Mouse (Mus musculus): ENCODE measurements around the gene Dirc2. TPM values are rescaled to one million over a fixed set of nuclear protein-coding genes. Genes with fewer than 3 reads are reported as not detected.

Gene Dirc2
- polyA plus RNA-seq, 1 experiment from 2014 or later = 18.1 TPM

DNA sequence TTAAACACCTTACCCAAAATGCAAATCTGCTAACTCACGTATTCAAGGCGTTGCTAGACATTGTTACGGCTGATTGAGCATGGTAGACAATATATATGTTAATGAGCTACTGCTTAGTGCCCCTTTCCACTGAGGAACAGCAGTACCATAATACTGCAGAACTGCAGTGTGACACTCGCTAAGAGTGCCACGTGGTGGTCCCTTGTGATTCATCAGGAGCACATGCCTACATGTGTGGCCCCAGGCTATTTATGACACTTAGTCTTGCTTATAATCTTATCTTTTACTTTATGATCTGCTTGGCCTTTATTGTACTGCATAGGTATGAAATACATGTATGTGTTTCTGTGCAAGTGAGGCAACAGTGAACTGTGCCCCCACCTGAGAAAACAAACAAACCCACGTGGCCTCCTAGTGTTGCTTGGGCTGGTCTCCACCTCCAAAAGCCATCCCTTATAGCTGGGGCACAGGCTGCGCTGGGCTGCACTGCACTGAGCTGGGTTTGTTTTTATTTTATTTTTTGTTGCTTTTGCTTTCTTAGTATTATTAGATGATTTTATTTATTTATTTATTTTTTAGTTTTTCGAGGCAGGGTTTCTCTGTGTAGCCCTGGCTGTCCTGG, 18.5 kb upstream of the Dirc2 start:
- ATAC-seq (ENCODE audit: insufficient number of reproducible peaks, low FRiP score, low TSS enrichment, low read depth) = no peak
- Histone ChIP-seq H3K9ac (no peak overlapping the region), H3K4me1 (no peaks in the 10 kb centered on the region), H3K4me3 (replicated peaks) (no peak overlapping the region), H3K27ac (replicated peaks) (no peak overlapping the region), H3K9me3 (replicated peaks) (no peaks in the 10 kb centered on the region), H3K27me3 (no peaks in the 10 kb centered on the region), H3K36me3 (peaks cover 7% of the 10 kb centered on the region; the same call in 1 of the 2 replicates), H3K4me2 (replicated peaks) (no peak overlapping the region)
- 85% methylated on average over 8 of the region's 8 CpGs for WGBS

DNA sequence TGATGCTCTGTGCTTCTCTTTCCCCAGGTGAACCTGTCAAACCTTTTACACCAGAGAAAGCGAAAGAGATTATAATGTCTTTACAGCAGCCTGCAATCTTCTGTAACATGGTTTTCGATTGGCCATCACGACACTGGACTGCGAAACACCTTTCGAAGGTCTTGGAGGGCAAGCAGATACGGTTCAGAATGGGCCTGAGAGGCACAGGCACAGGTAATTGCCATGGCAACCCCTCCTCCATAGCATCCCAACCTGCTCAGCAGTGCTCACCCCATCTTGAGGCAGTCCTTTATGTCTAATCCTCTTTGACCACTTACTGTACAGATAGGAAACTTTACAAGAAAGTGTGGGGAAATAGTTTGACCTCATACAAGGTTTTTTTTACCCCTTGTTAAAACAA, 18.0 kb upstream of the Dirc2 start:
- Histone ChIP-seq H3K4me2 (replicated peaks) (no peak overlapping the region), H3K36me3 (peaks cover 7% of the 10 kb centered on the region; the same call in 1 of the 2 replicates), H3K9me3 (replicated peaks) (no peaks in the 10 kb centered on the region), H3K9ac (no peak overlapping the region), H3K27ac (replicated peaks) (no peak overlapping the region), H3K27me3 (no peaks in the 10 kb centered on the region), H3K4me1 (no peaks in the 10 kb centered on the region), H3K4me3 (replicated peaks) (no peak overlapping the region)
- no peak for ATAC-seq (ENCODE audit: insufficient number of reproducible peaks, low FRiP score, low TSS enrichment, low read depth)
- 89% methylated on average over 6 of the region's 6 CpGs for WGBS

DNA sequence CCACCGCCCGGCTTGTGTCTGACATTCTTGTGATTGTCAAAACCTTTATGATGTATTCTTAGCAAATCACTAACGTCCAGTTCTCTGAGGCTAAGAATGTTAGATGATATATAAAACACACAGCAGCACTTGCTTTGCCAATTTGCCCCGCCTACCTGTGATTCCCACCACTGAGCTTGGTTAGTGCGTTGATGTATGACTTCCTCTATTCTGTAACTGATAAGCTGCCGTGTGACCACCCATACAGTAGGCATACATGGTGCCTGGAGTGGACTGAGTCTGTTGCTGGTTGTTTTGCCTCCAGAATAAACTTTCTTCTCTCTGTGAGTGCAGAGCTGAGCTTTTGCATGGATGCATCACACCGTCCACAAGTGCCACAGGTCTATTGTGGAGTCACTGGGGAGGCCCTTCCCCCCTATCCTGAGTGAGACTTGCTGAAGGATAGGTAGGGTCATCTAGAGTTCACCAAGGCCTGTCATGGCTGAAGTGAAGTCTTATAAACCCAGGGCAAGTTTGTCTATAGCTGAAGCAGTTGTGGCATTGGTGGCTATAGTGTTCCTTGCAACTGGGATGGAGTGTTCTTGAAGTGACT, 15.1 kb upstream of the Dirc2 start:
- no peak overlapping the region for H3K27ac ChIP-seq (replicated peaks)
- no peaks in the 10 kb centered on the region for H3K4me1 ChIP-seq
- no peaks in the 10 kb centered on the region for H3K9me3 ChIP-seq (replicated peaks)
- H3K9ac ChIP-seq = no peak overlapping the region
- H3K36me3 ChIP-seq = no peaks in the 10 kb centered on the region
- no peak overlapping the region for H3K4me3 ChIP-seq (replicated peaks)
- 81% methylated on average over 7 of the region's 7 CpGs for WGBS
- no peaks in the 10 kb centered on the region for H3K27me3 ChIP-seq
- no peak for ATAC-seq (ENCODE audit: insufficient number of reproducible peaks, low FRiP score, low TSS enrichment, low read depth)
- no peak overlapping the region for H3K4me2 ChIP-seq (replicated peaks)

DNA sequence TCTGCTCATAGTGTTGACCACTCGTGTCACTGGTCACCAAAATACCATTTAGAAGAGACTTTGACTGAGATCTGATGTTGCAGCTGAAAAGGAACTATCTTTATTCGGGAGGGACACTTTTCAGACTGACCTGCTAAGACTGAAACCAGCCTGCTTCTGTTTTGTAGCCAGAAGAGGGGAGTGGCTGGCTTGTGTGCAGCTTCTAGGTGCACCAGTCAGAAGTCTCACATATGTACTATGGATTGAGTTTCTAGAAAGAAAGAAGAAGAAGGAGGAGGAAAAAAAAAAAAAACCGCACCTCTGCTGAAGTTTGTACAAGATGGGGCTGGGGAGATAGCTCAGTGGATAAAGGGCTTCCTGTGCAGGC, 14.0 kb upstream of the Dirc2 start:
- Histone ChIP-seq H3K36me3 (no peaks in the 10 kb centered on the region), H3K4me1 (no peaks in the 10 kb centered on the region), H3K27me3 (no peaks in the 10 kb centered on the region), H3K4me3 (replicated peaks) (no peak overlapping the region), H3K9me3 (replicated peaks) (no peaks in the 10 kb centered on the region), H3K9ac (no peak overlapping the region), H3K27ac (replicated peaks) (no peak overlapping the region), H3K4me2 (replicated peaks) (no peak overlapping the region)
- WGBS = 84% methylated on average over 3 of the region's 3 CpGs
- ATAC-seq (ENCODE audit: insufficient number of reproducible peaks, low FRiP score, low TSS enrichment, low read depth) = no peak

DNA sequence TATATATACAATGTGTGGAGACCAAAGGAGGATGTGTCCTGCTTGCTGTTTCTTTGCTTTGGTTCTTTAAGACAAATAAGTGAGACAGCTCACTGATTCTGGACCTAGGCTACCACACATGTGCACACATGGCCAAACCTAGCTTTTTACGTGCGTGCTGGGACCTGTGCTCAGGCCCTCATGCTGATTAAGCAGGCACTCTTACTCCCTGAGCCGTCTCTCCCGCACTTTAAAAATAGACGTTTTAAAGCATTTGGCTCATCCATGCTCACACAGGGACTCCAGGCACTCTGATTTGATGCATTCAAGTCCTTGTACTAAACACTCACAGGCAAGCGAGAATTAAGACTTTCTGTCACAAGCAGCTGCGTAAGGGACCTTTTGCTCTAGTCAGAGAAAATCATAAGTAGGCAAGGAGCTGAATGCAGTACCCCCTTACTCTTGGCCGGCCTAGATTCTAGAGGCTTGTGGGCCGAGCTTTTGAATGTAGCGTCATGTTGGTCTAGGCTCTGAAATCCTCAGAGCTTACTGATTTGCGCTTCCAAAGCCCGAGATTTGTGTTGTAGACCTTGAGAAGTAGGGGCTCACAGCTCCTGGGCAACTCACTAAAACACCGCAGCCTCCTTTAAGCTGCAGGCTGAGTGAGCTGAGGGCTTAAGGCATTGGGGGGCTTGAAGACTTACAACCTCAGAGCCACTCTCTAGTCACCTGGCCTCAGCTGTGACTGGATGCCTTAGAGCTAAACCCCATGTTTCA, 13.5 kb upstream of the Dirc2 start:
- H3K9me3 ChIP-seq (replicated peaks) = no peaks in the 10 kb centered on the region
- H3K27me3 ChIP-seq = no peaks in the 10 kb centered on the region
- H3K4me3 ChIP-seq (replicated peaks) = no peak overlapping the region
- no peak for ATAC-seq (ENCODE audit: insufficient number of reproducible peaks, low FRiP score, low TSS enrichment, low read depth)
- no peaks in the 10 kb centered on the region for H3K36me3 ChIP-seq
- WGBS = 77% methylated on average over 13 of the region's 13 CpGs
- H3K9ac ChIP-seq = no peak overlapping the region
- no peak overlapping the region for H3K4me2 ChIP-seq (replicated peaks)
- H3K4me1 ChIP-seq = no peaks in the 10 kb centered on the region
- H3K27ac ChIP-seq (replicated peaks) = no peak overlapping the region

DNA sequence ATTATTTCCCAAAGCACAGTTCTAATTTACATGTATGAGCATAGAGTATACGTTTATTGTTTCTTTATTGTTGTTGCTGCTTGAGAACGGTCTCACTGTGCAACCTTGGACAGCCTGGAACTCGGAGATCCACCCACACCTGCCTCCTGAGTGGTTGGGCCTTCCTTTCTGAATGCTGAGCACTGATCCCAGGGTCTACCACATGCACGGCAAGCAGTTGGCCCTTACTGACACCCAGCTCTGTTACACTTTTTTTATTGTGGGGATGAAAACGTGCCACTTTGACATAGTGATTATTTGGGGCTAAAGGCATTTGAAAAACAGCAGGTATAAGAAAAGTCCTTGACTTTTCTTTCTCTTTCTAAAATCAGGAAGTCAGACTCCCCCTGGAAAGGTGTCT, 12.5 kb upstream of the Dirc2 start:
- Histone ChIP-seq H3K9me3 (replicated peaks) (no peaks in the 10 kb centered on the region), H3K4me2 (replicated peaks) (no peak overlapping the region), H3K27ac (replicated peaks) (no peak overlapping the region), H3K4me3 (replicated peaks) (no peak overlapping the region), H3K4me1 (no peaks in the 10 kb centered on the region), H3K36me3 (no peaks in the 10 kb centered on the region), H3K9ac (no peak overlapping the region), H3K27me3 (no peaks in the 10 kb centered on the region)
- ATAC-seq (ENCODE audit: insufficient number of reproducible peaks, low FRiP score, low TSS enrichment, low read depth) = no peak
- WGBS = 84% methylated on average over 5 of the region's 5 CpGs

DNA sequence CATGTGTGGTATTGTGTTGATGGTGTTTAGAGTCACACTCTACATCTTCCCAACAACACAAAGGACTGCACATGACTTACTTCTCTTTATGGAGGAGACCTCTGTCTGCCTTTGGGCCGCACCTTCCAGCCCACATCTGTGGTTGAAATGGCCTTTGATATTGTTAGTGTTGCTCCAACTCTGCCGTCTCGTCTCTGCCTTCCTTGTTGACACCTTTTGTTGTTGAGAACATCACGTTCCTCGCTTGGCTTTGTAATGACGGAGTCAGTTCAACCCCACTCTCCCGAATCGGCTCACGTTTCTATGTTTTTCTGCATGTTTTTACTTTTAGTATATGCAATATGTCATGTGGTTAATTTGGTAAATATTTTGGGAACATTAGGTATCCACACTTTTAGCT, 11.9 kb upstream of the Dirc2 start:
- H3K4me2 ChIP-seq (replicated peaks) = no peak overlapping the region
- H3K36me3 ChIP-seq = no peaks in the 10 kb centered on the region
- H3K4me3 ChIP-seq (replicated peaks) = no peak overlapping the region
- no peaks in the 10 kb centered on the region for H3K4me1 ChIP-seq
- 87% methylated on average over 9 of the region's 9 CpGs for WGBS
- H3K27ac ChIP-seq (replicated peaks) = no peak overlapping the region
- no peaks in the 10 kb centered on the region for H3K9me3 ChIP-seq (replicated peaks)
- H3K27me3 ChIP-seq = no peaks in the 10 kb centered on the region
- no peak overlapping the region for H3K9ac ChIP-seq
- no peak for ATAC-seq (ENCODE audit: insufficient number of reproducible peaks, low FRiP score, low TSS enrichment, low read depth)

DNA sequence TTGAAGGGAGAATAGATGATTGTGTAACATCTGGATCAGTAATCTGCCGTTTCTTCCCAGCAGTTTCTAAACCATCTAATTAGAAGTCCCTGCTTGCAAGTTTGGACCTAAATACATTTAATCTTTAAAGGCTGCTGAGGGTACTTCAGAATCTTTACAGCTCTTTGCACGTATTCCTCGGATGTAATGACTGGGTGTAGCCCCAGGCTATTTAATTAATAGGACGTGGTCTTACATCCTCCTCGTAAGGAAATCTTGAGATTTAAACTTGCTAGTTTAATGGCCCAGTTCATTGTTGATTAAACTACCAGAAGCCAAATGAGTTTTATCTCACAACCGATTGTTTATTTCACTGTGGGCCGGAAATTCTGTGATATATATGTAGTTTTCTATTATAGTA, 10.5 kb upstream of the Dirc2 start:
- no peak overlapping the region for H3K9ac ChIP-seq
- H3K4me1 ChIP-seq = no peaks in the 10 kb centered on the region
- H3K27ac ChIP-seq (replicated peaks) = no peak overlapping the region
- ATAC-seq (ENCODE audit: insufficient number of reproducible peaks, low FRiP score, low TSS enrichment, low read depth) = no peak
- no peak overlapping the region for H3K4me2 ChIP-seq (replicated peaks)
- no peaks in the 10 kb centered on the region for H3K9me3 ChIP-seq (replicated peaks)
- no peaks in the 10 kb centered on the region for H3K36me3 ChIP-seq
- no peak overlapping the region for H3K4me3 ChIP-seq (replicated peaks)
- no peaks in the 10 kb centered on the region for H3K27me3 ChIP-seq
- WGBS = 61% methylated on average over 7 of the region's 7 CpGs

DNA sequence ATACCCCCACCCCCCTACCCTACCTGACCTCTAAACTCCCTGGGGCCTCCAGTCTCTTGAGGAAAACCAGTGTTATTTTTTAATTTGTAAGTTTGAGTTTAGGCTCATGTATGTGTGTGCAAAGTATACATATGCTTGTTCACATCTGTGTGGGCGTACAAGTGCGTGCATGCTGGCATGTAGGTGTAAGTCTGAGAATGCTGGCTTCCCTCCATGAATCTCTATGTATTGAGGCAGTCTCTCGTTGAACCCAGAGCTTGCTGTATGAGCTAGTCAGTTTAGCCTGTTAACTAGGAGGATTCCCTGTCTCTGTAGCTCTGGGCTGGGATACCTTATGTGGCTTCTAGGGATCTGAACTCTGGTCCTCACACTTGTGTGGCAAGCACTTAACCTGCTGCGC, 8.6 kb upstream of the Dirc2 start:
- no peaks in the 10 kb centered on the region for H3K27me3 ChIP-seq
- no peak overlapping the region for H3K4me3 ChIP-seq (replicated peaks)
- no peak for ATAC-seq (ENCODE audit: insufficient number of reproducible peaks, low FRiP score, low TSS enrichment, low read depth)

DNA sequence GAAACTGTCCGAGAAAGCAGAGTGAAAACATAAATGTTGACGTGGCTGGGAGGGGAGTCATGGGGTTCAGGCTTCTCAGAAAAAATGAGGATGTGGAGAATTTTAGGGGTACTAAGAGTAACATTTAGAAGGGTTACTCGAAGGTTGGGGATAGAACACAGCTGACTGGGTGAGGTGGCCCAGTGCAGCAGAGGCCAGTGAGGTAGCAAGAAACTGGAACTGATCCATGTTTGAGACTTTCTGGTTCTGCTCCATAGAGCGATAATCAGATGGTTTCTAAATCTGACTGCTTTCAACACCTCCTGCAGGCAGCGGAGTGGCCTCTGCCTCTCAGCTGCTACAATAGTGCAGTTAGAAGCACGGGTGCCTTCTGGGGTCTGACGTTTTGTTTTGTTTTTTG, 7.6 kb upstream of the Dirc2 start:
- Histone ChIP-seq H3K27me3 (no peaks in the 10 kb centered on the region), H3K4me3 (replicated peaks) (no peak overlapping the region), H3K4me2 (replicated peaks) (no peak overlapping the region), H3K27ac (replicated peaks) (no peak overlapping the region), H3K4me1 (no peaks in the 10 kb centered on the region), H3K9ac (no peak overlapping the region), H3K36me3 (no peaks in the 10 kb centered on the region), H3K9me3 (replicated peaks) (no peaks in the 10 kb centered on the region)
- ATAC-seq (ENCODE audit: insufficient number of reproducible peaks, low FRiP score, low TSS enrichment, low read depth) = no peak
- 89% methylated on average over 7 of the region's 7 CpGs for WGBS

More for the DNA sequence above, 8.6 kb upstream of the Dirc2 start:
- H3K36me3 ChIP-seq = no peaks in the 10 kb centered on the region
- H3K4me1 ChIP-seq = no peaks in the 10 kb centered on the region
- H3K9me3 ChIP-seq (replicated peaks) = no peaks in the 10 kb centered on the region
- 93% methylated on average over 4 of the region's 4 CpGs for WGBS
- no peak overlapping the region for H3K27ac ChIP-seq (replicated peaks)
- no peak overlapping the region for H3K4me2 ChIP-seq (replicated peaks)
- H3K9ac ChIP-seq = no peak overlapping the region

DNA sequence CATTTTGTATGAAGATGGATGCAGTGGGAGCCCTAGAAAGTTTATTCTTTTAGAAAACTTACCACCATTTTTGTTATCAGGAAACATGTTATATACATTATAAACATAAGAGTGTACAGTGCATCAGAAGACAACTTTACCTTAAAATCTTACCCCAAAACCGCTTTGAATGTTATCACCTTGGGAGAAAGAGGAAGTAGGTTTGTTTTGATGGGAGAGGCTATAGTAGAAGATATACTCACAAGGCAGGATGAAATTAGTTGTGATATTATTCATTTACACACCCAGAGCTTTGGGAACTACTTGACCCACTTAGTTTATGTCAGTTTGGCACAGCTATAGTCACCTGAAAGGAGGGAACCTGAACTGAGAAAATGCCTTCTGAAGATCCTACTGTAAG, 6.7 kb upstream of the Dirc2 start:
- H3K4me3 ChIP-seq (replicated peaks) = no peak overlapping the region
- H3K9ac ChIP-seq = no peak overlapping the region
- WGBS = 81% methylated on average over 1 of the region's 1 CpGs
- H3K36me3 ChIP-seq = no peaks in the 10 kb centered on the region
- H3K4me2 ChIP-seq (replicated peaks) = no peak overlapping the region
- H3K9me3 ChIP-seq (replicated peaks) = no peaks in the 10 kb centered on the region
- ATAC-seq (ENCODE audit: insufficient number of reproducible peaks, low FRiP score, low TSS enrichment, low read depth) = no peak
- H3K27ac ChIP-seq (replicated peaks) = no peak overlapping the region
- H3K27me3 ChIP-seq = no peaks in the 10 kb centered on the region
- peaks cover 5% of the 10 kb centered on the region for H3K4me1 ChIP-seq

DNA sequence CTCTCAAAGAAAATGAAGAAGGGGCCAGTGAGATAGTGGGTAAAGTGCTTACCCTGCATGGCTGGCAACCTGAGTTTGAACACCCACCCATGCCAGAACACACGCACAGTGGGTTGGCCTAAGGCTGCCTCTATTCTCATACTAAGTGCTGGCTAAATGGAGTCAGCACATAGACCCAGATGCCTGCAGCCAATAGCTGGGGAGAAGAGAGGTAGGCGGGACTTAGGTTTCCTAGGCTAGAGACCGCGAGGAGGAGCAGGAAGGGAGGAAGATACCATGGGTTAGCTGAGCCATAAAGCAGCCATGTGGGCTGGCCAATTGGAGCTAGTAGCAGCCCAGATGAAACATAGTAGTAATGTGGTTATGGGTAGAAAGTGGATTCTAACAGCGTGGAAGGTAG, 3.4 kb upstream of the Dirc2 start:
- no peak overlapping the region for H3K4me3 ChIP-seq (replicated peaks)
- no peak overlapping the region for H3K27ac ChIP-seq (replicated peaks)
- no peaks in the 10 kb centered on the region for H3K9me3 ChIP-seq (replicated peaks)
- no peak for ATAC-seq (ENCODE audit: insufficient number of reproducible peaks, low FRiP score, low TSS enrichment, low read depth)
- H3K4me2 ChIP-seq (replicated peaks) = no peak overlapping the region
- no peaks in the 10 kb centered on the region for H3K36me3 ChIP-seq
- H3K9ac ChIP-seq = no peak overlapping the region
- peaks cover 20% of the 10 kb centered on the region for H3K4me1 ChIP-seq
- H3K27me3 ChIP-seq = no peaks in the 10 kb centered on the region
- WGBS = 92% methylated on average over 5 of the region's 5 CpGs
